Mouse (Mus musculus): ENCODE results near the gene Ttc29.

The Ttc29 gene

GRCm38 (mm10) chr8:78420101-78420503, 207.0 kb downstream of the Ttc29 start:
- no peak for DNase-seq (ENCODE audit: extremely low read depth, low read depth)

GRCm38 (mm10) chr8:78423937-78424336, 210.8 kb downstream of the Ttc29 start:
- DNase-seq (ENCODE audit: extremely low read depth, low read depth), result no peak

- DNase-seq (ENCODE audit: extremely low read depth, low read depth), result no peak
Observed at GRCm38 (mm10) chr8:78426455-78426854, 213.4 kb downstream of the Ttc29 start.

GRCm38 (mm10) chr8:78426875-78427768, 214.0 kb downstream of the Ttc29 start:
- DNase-seq (ENCODE audit: extremely low read depth, low read depth), result no peak

GRCm38 (mm10) chr8:78427769-78428130, 214.7 kb downstream of the Ttc29 start:
- DNase-seq (ENCODE audit: extremely low read depth, low read depth), result no peak

GRCm38 (mm10) chr8:78428148-78428547, 215.1 kb downstream of the Ttc29 start:
- DNase-seq (ENCODE audit: extremely low read depth, low read depth), result no peak

- no peak for DNase-seq (ENCODE audit: extremely low read depth, low read depth)
Observed at GRCm38 (mm10) chr8:78431356-78431755, 218.3 kb downstream of the Ttc29 start.

GRCm38 (mm10) chr8:78432451-78432850, 219.4 kb downstream of the Ttc29 start:
- no peak for DNase-seq (ENCODE audit: extremely low read depth, low read depth)

- DNase-seq (ENCODE audit: extremely low read depth, low read depth), result no peak
Observed at GRCm38 (mm10) chr8:78433318-78433717, 220.2 kb downstream of the Ttc29 start.

- no peak for DNase-seq (ENCODE audit: extremely low read depth, low read depth)
Observed at GRCm38 (mm10) chr8:78434340-78434739, 221.2 kb downstream of the Ttc29 start.

- DNase-seq (ENCODE audit: extremely low read depth, low read depth), result no peak
Observed at GRCm38 (mm10) chr8:78434823-78435623, 221.9 kb downstream of the Ttc29 start.

- no peak for DNase-seq (ENCODE audit: extremely low read depth, low read depth)
Observed at GRCm38 (mm10) chr8:78435624-78435960, 222.5 kb downstream of the Ttc29 start.

- no peak for DNase-seq (ENCODE audit: extremely low read depth, low read depth)
Observed at GRCm38 (mm10) chr8:78436071-78436651, 223.1 kb downstream of the Ttc29 start, which contains the start of gene Pou4f2. Pou4f2 (minus strand) TSS chr8:78436645.

- DNase-seq (ENCODE audit: extremely low read depth, low read depth), result no peak
Observed at GRCm38 (mm10) chr8:78436661-78437060, 223.6 kb downstream of the Ttc29 start.

GRCm38 (mm10) chr8:78437140-78438045, 224.3 kb downstream of the Ttc29 start:
- DNase-seq (ENCODE audit: extremely low read depth, low read depth), result no peak

- no peak for DNase-seq (ENCODE audit: extremely low read depth, low read depth)
Observed at GRCm38 (mm10) chr8:78438121-78438520, 225.0 kb downstream of the Ttc29 start.

- DNase-seq (ENCODE audit: extremely low read depth, low read depth), result no peak
Observed at GRCm38 (mm10) chr8:78442781-78443180, 229.7 kb downstream of the Ttc29 start.

Measured in MEL-GATA-1-ER (cell line).